Mouse (Mus musculus) left cerebral cortex, adult 8-10 months (tissue): ENCODE data around the gene Ptprh. TPM values are rescaled to one million over a fixed set of nuclear protein-coding genes. Genes with fewer than 3 reads are reported as not detected.
A peak's percentile ranks its signal among the peaks of the same experiment; 100 is the strongest.
"Not testable (repeated sequence)": the region's sequence is repeated elsewhere in the genome, so short reads cannot be mapped to it uniquely, and the experiment has no call there.

Source experiments
- DNase-seq, 2 experiments: peaks; one replicate each; pipeline ENCODE4 v3.0.0; 2022; ENCODE audit warnings: low spot score in 2 of 2
- total RNA-seq, 4 experiments: library from RNA; stranded (reverse); gene quantifications; 2 replicates each; pipeline ENCODE4 v1.2.4; 2022

Ptprh gene
- total RNA-seq, 4 experiments from 2014 or later: 0.79 to 1.7 (median 1.3) TPM

GRCm38 (mm10) chr7:4602969-4603368 is 872 bp downstream of the Ptprh start:
- DNase-seq: no peak

GRCm38 (mm10) chr7:4597046-4597445 is 6.8 kb downstream of the Ptprh start:
- not testable (repeated sequence) for DNase-seq

- DNase-seq: not testable (repeated sequence)
Observed at GRCm38 (mm10) chr7:4581481-4581880, 22.4 kb downstream of the Ptprh start.

- not testable (repeated sequence) for DNase-seq
Observed at GRCm38 (mm10) chr7:4572361-4572760, 31.5 kb downstream of the Ptprh start.

GRCm38 (mm10) chr7:4562660-4563059 is 41.2 kb downstream of the Ptprh start:
- no peak for DNase-seq

GRCm38 (mm10) chr7:4557167-4557560 is 46.7 kb downstream of the Ptprh start:
- no peak for DNase-seq

- peak; percentile 46 to 67 for DNase-seq
Observed at GRCm38 (mm10) chr7:4556256-4557166, 47.3 kb downstream of the Ptprh start.

- peak; percentile 56 to 83 for DNase-seq
Observed at GRCm38 (mm10) chr7:4547221-4547641, 56.6 kb downstream of the Ptprh start, which contains the start of gene Syt5. Gene Syt5 (minus strand): TSS chr7:4547541.

GRCm38 (mm10) chr7:4546591-4547131 is 57.2 kb downstream of the Ptprh start:
- DNase-seq: peak; percentile 93 to 97

GRCm38 (mm10) chr7:4546050-4546449 is 57.8 kb downstream of the Ptprh start:
- DNase-seq: no peak

- no peak for DNase-seq
Observed at GRCm38 (mm10) chr7:4542013-4542412, 61.8 kb downstream of the Ptprh start.

- no peak for DNase-seq
Observed at GRCm38 (mm10) chr7:4541344-4541743, 62.5 kb downstream of the Ptprh start.

GRCm38 (mm10) chr7:4539019-4539418 is 64.8 kb downstream of the Ptprh start:
- no peak for DNase-seq

GRCm38 (mm10) chr7:4537181-4537580 is 66.7 kb downstream of the Ptprh start:
- DNase-seq: no peak

GRCm38 (mm10) chr7:4536369-4536768 is 67.5 kb downstream of the Ptprh start:
- DNase-seq: no peak

GRCm38 (mm10) chr7:4532005-4532729 is 71.7 kb downstream of the Ptprh start, which contains the start of gene Dnaaf3:
Gene Dnaaf3 (minus strand): TSS chr7:4532453.
- no peak for DNase-seq

- DNase-seq: not testable (repeated sequence)
Observed at GRCm38 (mm10) chr7:4530166-4530565, 73.7 kb downstream of the Ptprh start.

- no peak for DNase-seq
Observed at GRCm38 (mm10) chr7:4527302-4527689, 76.5 kb downstream of the Ptprh start.

GRCm38 (mm10) chr7:4526341-4527301 is 77.2 kb downstream of the Ptprh start:
- peak in 1 of 2 experiments; percentile 65 for DNase-seq

GRCm38 (mm10) chr7:4524212-4524922 is 79.5 kb downstream of the Ptprh start, which contains the start of gene Tnni3:
Gene Tnni3 (minus strand): TSS chr7:4524229.
- DNase-seq: not testable (repeated sequence)
